Mouse (Mus musculus) right cerebral cortex, postnatal 25 days (tissue): ENCODE measurements around the gene Sephs2.

Source experiments
- DNase-seq: peaks from one replicate; pipeline ENCODE4 v3.0.0; 2022

The Sephs2 gene

GRCm38 (mm10) chr7:127231826-127232621, 41.8 kb downstream of the Sephs2 start:
- no peak for DNase-seq

DNA sequence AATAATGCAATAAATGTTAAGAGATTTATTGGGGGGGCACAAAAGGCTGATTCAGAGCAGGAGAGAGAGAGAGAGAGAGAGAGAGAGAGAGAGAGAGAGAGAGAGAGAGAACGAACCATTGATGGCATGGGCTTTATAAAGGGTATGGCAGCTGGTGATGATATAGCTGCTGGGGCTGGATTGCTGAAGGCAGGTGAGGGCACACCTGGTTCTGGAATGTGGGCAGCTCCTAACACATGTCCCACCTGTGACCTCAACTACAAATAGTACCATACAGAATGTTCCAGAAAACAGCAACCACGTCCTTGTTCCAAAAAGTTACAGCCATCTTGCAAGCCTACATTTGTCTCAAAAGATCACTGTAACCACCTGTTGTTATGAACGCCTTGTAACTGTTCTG, 42.5 kb downstream of the Sephs2 start:
- DNase-seq: no peak

DNA sequence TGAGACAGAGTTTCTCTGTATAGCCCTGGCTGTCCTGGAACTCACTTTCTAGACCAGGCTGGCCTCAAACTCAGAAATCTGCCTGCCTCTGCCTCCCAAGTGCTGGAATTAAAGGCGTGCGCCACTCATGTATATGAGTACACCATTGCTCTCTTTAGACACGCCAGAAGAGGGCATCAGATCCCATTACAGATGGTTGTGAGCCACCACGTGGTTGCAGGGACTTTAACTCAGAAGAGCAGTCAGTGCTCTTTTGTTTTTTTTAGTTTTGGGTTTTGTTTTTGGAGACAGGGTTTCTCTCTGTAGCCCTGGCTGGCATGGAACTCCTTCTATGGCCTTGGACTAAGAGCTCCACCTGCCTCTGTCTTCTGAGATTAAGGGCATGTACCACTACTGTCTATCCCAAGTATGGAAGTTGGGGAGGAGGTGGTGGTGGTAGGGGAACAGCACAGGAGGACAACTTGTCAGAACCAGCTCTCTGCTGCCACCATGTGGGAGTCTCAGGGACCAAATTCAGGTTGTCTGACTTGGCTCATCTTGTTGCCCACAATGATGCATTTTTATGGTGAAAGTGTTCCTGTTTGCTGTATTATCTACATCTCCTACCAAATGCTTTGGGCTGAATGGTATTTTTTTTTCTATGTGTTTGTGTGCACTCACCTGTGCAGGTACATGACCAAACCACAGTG, 45.1 kb downstream of the Sephs2 start:
- DNase-seq: peak; percentile 74

GRCm38 (mm10) chr7:127225147-127225995, 48.5 kb downstream of the Sephs2 start:
- no peak for DNase-seq

- DNase-seq: no peak
Observed at GRCm38 (mm10) chr7:127224616-127225015, 49.2 kb downstream of the Sephs2 start.

DNA sequence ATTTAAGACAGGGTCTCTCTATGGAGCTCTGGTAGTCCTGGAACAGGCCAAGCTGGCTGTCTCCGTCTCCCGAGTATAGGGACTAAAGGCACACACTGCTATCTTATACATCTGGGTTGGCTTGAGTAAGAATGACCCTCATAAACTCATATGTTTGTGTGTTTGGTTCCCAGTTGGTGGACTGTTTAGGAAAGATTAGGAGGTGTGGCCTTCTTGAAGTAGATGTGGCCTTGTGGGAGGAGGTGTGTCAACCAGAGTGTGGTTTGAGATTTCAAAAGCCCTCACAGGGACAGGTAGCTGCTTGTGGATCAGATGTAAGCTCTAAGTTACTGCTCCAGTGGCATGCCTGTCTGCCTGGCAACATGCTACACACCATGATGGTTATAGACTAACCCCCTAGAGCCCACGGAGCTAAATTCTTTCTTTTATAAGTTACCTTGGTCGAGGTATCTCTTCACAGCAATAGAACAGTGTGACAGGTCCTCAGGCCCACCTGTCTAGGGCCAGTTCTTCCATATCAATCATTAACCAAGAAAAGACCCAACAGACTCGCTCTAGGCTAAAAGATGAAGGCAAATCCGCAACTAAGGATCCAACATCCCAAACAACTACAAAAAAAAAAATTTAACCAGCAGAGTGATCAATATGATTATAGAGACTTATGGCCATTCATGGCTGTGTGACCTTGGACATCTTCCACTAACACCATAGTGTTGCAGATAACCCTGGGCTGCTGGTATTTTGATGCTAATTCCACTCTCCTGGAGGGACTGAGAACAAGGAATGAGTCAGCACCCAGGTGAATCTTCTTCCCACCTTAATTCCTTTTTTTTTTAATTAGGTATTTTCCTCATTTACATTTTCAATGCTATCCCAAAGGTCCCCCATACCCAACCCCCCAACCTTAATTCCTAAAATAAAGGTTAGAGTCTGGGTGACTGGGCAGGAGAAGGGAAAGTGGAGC, 50.1 kb downstream of the Sephs2 start:
- DNase-seq: no peak

GRCm38 (mm10) chr7:127223106-127223505, 50.7 kb downstream of the Sephs2 start:
- DNase-seq: no peak
